Mouse (Mus musculus): ENCODE results near the gene Foxo3.

DNA sequence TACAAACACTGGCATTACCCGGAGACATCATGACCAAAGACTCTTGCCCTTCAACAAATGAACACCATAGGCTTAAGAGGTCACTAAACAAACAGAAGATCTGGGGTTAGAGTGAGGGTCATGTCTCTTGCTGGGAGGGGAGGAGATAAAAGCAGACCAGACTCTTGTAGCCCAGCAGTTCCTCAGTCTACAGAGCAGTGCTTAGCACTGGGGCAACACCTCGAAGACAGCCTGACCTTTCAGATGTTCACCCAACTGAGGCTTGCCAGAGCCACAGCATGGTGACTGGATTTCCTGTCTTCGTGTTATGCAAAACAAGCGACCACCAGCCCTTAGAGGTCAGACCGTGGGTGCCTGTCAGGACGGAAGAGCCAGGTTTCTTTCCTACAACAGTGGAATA, 83.6 kb downstream of the Foxo3 start:
- TF ChIP-seq EP300 (IDR thresholded peaks at IDR 0.05; ENCODE audit: low read depth) (no peak), CTCF (IDR thresholded peaks at IDR 0.05; ENCODE audit: low read depth) (no peak)
